Mouse (Mus musculus): ENCODE measurements around the gene Tarbp2. TPM values are rescaled to one million over a fixed set of nuclear protein-coding genes. Genes with fewer than 3 reads are reported as not detected.

Tarbp2 gene
- polyA plus RNA-seq, 1 experiment from 2014 or later: 97.9 TPM

DNA sequence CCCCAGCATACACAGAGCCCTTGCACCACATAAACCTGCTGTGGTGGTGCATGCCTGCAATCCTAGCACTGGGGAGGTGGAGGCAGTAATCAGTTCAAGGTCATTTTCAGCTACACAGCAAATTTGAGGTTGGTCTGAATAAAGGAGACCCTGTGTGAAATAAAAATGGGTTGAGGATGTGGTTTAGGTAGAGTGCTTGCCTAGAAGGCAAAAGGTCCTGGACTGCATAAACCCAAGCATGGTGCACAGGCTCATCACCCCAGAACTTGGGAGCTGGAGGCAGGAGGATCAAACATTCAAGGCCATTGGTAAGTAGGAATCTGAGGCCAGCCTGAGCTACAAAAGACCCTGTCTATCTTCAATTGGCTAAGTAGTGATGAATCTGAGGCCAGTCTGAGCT is 10.4 kb upstream of the Tarbp2 start:
- no peak overlapping the region for H3K27ac ChIP-seq
- H3K4me1 ChIP-seq: peaks cover 35% of the 10 kb centered on the region
- no peak overlapping the region for H3K9ac ChIP-seq
- H3K4me2 ChIP-seq (replicated peaks): no peak overlapping the region
- no peaks in the 10 kb centered on the region for H3K9me3 ChIP-seq
- H3K4me3 ChIP-seq: no peak overlapping the region
- no peaks in the 10 kb centered on the region for H3K27me3 ChIP-seq (replicated peaks)
- H3K36me3 ChIP-seq: peaks cover 33% of the 10 kb centered on the region
- no peak for ATAC-seq (ENCODE audit: low FRiP score, low read depth)

DNA sequence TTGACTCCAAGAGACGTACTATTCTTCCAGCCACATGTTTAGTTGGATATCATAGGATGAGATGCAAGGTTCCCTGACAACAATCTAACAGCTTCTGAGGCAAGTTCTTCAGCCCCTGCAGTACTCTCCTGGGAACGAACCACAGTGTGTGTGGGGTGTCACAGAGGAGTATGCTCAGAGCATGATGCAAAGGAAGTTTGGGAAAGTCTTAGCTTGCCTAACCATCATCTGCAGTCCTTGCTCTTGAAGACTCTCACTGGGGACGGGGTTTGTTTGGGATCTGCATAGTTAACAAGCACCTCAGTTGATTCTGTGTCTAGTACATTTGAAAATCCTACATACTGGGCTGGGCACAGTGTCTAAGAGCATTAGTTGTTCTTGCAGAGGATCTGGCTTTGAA is 9.7 kb upstream of the Tarbp2 start:
- H3K9me3 ChIP-seq: no peaks in the 10 kb centered on the region
- peaks cover 25% of the 10 kb centered on the region for H3K36me3 ChIP-seq
- no peaks in the 10 kb centered on the region for H3K27me3 ChIP-seq (replicated peaks)
- WGBS: 89% methylated on average over 3 of the region's 3 CpGs
- no peak for ATAC-seq (ENCODE audit: low FRiP score, low read depth)
- no peak overlapping the region for H3K9ac ChIP-seq
- H3K27ac ChIP-seq: no peak overlapping the region
- peaks cover 42% of the 10 kb centered on the region for H3K4me1 ChIP-seq
- H3K4me3 ChIP-seq: no peak overlapping the region
- H3K4me2 ChIP-seq (replicated peaks): no peak overlapping the region

DNA sequence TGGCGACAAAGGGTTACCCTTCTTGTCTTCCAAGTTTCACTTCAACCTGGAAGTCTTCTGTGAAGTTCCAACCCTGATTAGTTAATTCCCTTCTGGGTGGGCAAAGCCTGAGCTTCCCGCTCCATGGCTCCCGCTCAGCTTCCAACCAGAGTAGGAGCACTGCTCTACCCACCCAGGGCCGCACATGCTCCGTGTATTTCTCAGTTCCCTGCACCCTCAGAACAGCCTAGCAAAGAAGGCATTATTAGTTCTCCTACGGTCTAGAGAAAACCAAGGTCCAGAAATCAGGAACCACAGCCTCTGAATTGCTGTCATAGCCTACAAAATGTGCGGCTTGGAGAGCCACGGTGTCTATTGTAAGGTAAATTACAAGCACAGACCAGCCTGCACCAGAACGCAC is 7.9 kb upstream of the Tarbp2 start:
- H3K27ac ChIP-seq: peak overlapping the region; percentile 75
- peak overlapping the region; percentile 59 for H3K4me3 ChIP-seq
- peaks cover 9% of the 10 kb centered on the region for H3K36me3 ChIP-seq
- peak overlapping the region; percentile 66 for H3K9ac ChIP-seq
- peak; percentile 66 for ATAC-seq (ENCODE audit: low FRiP score, low read depth)
- 9% methylated on average over 9 of the region's 9 CpGs for WGBS
- no peaks in the 10 kb centered on the region for H3K27me3 ChIP-seq (replicated peaks)
- peaks cover 46% of the 10 kb centered on the region for H3K4me1 ChIP-seq
- H3K9me3 ChIP-seq: no peaks in the 10 kb centered on the region
- peak overlapping the region; percentile 83 for H3K4me2 ChIP-seq (replicated peaks)

DNA sequence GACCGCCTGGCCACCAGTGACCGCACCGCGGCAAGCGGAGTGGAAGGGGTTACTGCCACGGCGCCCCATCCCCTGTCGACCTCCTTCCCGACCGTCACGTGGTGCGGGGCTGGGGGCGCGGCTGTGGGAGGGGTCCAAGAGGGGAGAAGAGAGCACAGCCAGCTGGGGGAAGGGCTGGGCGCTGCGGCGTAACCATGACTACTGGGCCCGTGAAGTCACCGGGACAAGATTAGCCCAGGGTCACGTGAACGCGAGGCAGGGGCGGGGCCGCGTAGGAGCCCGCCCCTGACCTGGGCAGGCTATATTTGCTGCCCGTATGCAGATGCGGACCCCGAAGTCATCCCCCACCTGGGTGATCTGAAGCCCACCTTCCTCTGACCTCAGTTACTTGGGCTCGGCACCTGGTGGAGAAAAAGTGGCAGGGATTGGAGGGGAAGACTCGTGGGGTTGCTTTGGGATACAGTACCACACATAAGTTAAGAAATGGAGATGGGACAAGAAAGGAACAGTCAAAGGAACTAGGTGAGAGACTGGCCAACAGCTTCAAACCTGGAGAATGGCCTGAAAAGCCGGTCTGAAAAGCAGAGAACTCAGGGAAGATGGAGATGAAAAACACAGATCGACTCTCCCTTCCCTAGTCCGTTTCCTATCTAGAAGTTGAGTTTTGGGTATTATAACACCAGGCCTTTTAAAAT is 7.3 kb upstream of the Tarbp2 start:
- WGBS: 4% methylated on average over 34 of the region's 34 CpGs
- H3K4me1 ChIP-seq: peaks cover 52% of the 10 kb centered on the region

DNA sequence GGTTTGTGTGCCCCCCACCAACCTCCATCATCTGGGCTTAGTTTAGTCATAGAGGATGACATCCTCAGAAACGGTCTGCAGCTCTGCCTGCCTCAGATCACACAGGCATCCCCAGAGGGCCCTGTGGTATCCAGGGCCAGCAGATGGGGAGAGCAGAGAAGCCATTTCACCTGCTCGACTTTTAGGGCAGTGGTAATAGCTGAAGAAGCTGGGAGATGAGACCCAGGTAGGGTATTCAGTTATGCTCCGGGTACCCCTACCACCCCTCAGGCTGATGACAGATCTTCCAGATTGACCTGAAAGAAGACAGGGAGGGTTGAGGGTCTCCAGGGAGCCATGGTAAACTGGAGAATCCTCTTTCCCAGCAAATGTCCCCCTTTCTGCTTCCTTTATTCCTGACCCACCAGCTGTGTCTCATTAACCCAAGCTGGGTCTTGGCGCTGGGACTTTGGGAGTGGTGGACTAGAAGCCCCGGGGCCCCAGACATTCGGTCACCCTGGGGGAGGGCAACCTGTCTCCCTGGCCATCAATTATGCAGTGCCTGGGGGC is 6.6 kb upstream of the Tarbp2 start:
- H3K9me3 ChIP-seq: no peaks in the 10 kb centered on the region
- H3K4me1 ChIP-seq: peaks cover 59% of the 10 kb centered on the region
- H3K9ac ChIP-seq: peak overlapping the region; percentile 53
- H3K27ac ChIP-seq: peak overlapping the region; percentile 75
- no peaks in the 10 kb centered on the region for H3K27me3 ChIP-seq (replicated peaks)
- H3K4me2 ChIP-seq (replicated peaks): peak overlapping the region; percentile 83
- ATAC-seq (ENCODE audit: low FRiP score, low read depth): peak; percentile 37
- 8% methylated on average over 6 of the region's 6 CpGs for WGBS
- H3K36me3 ChIP-seq: no peaks in the 10 kb centered on the region
- H3K4me3 ChIP-seq: no peak overlapping the region

More for the DNA sequence above, 7.3 kb upstream of the Tarbp2 start:
- H3K27me3 ChIP-seq (replicated peaks): no peaks in the 10 kb centered on the region
- no peaks in the 10 kb centered on the region for H3K9me3 ChIP-seq
- peak overlapping the region; percentile 83 for H3K4me2 ChIP-seq (replicated peaks)
- H3K9ac ChIP-seq: peak overlapping the region; percentile 66
- ATAC-seq (ENCODE audit: low FRiP score, low read depth): peak; percentile 95
- peak overlapping the region; percentile 59 for H3K4me3 ChIP-seq
- H3K36me3 ChIP-seq: peaks cover 3% of the 10 kb centered on the region; the same call in 1 of the 2 replicates
- H3K27ac ChIP-seq: peak overlapping the region; percentile 75

- Histone ChIP-seq H3K27ac (peak overlapping the region; percentile 75), H3K27me3 (replicated peaks) (no peaks in the 10 kb centered on the region), H3K36me3 (no peaks in the 10 kb centered on the region), H3K4me2 (replicated peaks) (peak overlapping the region; percentile 83), H3K4me1 (peaks cover 60% of the 10 kb centered on the region), H3K9me3 (no peaks in the 10 kb centered on the region), H3K9ac (peak overlapping the region; percentile 53), H3K4me3 (no peak overlapping the region)
- WGBS: 25% methylated on average over 5 of the region's 5 CpGs
- ATAC-seq (ENCODE audit: low FRiP score, low read depth): no peak
Observed at GRCm38 (mm10) chr15:102512010-102512409, 6.0 kb upstream of the Tarbp2 start.

DNA sequence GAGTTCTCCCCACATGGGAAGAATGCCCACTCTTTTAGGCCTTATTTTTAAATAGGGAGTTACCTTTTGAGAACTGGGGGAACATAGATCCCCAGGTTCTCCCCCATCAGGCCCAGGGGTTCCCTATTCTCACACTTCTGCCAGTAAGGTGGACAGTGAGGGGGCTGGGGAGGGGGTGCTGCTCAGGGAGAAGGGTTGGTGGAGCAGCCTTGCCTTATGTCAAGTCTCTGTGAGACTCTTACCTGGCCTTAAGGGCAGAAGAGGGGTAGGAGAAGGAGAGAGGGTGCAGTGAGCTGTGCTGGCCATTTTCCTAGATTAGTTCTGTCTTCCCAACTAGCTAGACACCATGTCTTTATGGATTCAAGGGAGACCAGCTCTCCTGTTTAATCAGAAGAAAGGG is 5.5 kb upstream of the Tarbp2 start:
- Histone ChIP-seq H3K27me3 (replicated peaks) (no peaks in the 10 kb centered on the region), H3K9ac (peak overlapping the region; percentile 53; the same call in 1 of the 2 replicates), H3K4me3 (no peak overlapping the region), H3K36me3 (no peaks in the 10 kb centered on the region), H3K4me2 (replicated peaks) (peak overlapping the region; percentile 83), H3K27ac (peak overlapping the region; percentile 75), H3K4me1 (peaks cover 60% of the 10 kb centered on the region), H3K9me3 (no peaks in the 10 kb centered on the region)
- no peak for ATAC-seq (ENCODE audit: low FRiP score, low read depth)

DNA sequence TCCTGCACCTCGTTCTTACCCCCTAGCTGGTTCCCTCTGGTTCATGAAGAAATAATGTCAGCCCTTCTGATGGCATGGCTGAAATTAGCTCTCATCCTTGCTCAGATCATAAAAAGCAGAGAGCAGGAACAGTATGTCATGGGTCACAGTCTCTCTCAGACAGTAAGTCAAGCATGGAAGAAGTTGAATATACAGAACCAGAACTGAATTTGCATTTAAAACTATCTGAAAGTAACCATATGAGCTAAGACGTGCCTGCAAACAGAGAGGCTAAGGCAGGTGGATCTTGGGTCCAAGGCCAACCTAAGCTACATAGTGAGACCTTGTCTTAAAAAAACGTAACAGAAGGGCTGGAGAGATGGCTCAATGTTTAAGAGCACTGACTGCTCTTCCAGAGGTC is 5.0 kb upstream of the Tarbp2 start:
- H3K4me1 ChIP-seq: peaks cover 60% of the 10 kb centered on the region
- peak overlapping the region; percentile 83; the same call in 1 of the 2 replicates for H3K4me2 ChIP-seq (replicated peaks)
- H3K27me3 ChIP-seq (replicated peaks): no peaks in the 10 kb centered on the region
- 82% methylated on average over 3 of the region's 3 CpGs for WGBS
- peak overlapping the region; percentile 0; the same call in 1 of the 2 replicates for H3K9ac ChIP-seq
- ATAC-seq (ENCODE audit: low FRiP score, low read depth): no peak
- H3K9me3 ChIP-seq: no peaks in the 10 kb centered on the region
- no peaks in the 10 kb centered on the region for H3K36me3 ChIP-seq
- no peak overlapping the region for H3K4me3 ChIP-seq
- H3K27ac ChIP-seq: no peak overlapping the region

DNA sequence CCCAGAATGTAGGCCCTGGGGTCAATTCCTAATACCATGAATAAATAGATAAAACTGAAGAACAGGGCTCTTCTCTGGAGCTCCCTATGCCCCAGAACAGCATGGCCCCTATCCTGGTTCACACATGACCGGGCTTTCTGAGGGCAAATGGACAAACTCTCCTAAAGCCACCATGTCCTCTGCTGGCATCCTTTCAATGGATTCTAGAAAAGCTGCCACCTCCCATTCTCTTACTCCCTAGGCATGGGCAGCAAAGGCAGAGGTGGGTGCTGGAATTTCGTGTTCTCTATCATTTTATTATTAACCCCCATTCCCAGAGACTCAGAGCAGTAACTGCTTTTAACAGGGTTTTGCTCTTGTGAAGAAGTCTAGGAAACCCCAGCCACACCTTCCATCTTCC is 2.7 kb upstream of the Tarbp2 start:
- 94% methylated on average over 2 of the region's 2 CpGs for WGBS
- H3K27ac ChIP-seq: no peak overlapping the region
- no peaks in the 10 kb centered on the region for H3K27me3 ChIP-seq (replicated peaks)
- no peaks in the 10 kb centered on the region for H3K9me3 ChIP-seq
- no peak overlapping the region for H3K9ac ChIP-seq
- H3K36me3 ChIP-seq: no peaks in the 10 kb centered on the region
- no peak for ATAC-seq (ENCODE audit: low FRiP score, low read depth)
- peak overlapping the region; percentile 85 for H3K4me2 ChIP-seq (replicated peaks)
- H3K4me3 ChIP-seq: no peak overlapping the region
- peaks cover 60% of the 10 kb centered on the region for H3K4me1 ChIP-seq

GRCm38 (mm10) chr15:102515791-102516190 is 2.2 kb upstream of the Tarbp2 start:
- Histone ChIP-seq H3K4me2 (replicated peaks) (peak overlapping the region; percentile 85), H3K36me3 (peaks cover 4% of the 10 kb centered on the region; the same call in 1 of the 2 replicates), H3K27me3 (replicated peaks) (no peaks in the 10 kb centered on the region), H3K9ac (peak overlapping the region; percentile 75), H3K4me3 (peak overlapping the region; percentile 66), H3K27ac (0 out of 2 replicates have a peak overlapping the region, but pooled peaks have one; percentile 78), H3K4me1 (peaks cover 55% of the 10 kb centered on the region), H3K9me3 (no peaks in the 10 kb centered on the region)
- 51% methylated on average over 4 of the region's 4 CpGs for WGBS
- no peak for ATAC-seq (ENCODE audit: low FRiP score, low read depth)

DNA sequence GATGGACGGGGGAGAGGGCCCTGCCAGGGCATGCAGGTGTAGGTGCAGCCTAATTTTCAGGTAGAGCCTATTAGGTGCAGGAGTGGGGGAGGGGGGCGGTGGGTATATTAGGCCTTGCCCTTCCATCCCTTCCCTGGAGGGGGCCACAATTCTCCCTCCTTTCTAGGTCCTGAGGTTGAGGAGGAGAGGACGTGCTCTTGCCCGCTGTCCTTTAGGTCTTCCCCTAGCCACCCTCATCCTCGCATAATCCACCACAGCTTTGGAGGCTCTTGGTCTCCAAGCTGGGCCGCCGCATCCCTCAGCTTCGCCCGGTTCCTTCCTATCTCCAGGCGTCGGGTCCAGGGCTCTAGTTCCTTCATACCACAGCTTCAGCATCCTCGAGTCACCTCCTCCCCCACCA is 1.7 kb upstream of the Tarbp2 start:
- peak overlapping the region; percentile 85 for H3K4me2 ChIP-seq (replicated peaks)
- 2% methylated on average over 12 of the region's 12 CpGs for WGBS
- no peaks in the 10 kb centered on the region for H3K27me3 ChIP-seq (replicated peaks)
- no peak for ATAC-seq (ENCODE audit: low FRiP score, low read depth)
- H3K4me3 ChIP-seq: peak overlapping the region; percentile 66
- H3K36me3 ChIP-seq: peaks cover 8% of the 10 kb centered on the region; the same call in 1 of the 2 replicates
- peak overlapping the region; percentile 78 for H3K27ac ChIP-seq
- peaks cover 50% of the 10 kb centered on the region for H3K4me1 ChIP-seq
- H3K9ac ChIP-seq: peak overlapping the region; percentile 75
- H3K9me3 ChIP-seq: no peaks in the 10 kb centered on the region

- WGBS: under 1% methylated on average over 43 of the region's 43 CpGs
- peak; percentile 27 for ATAC-seq (ENCODE audit: low FRiP score, low read depth)
- peak within 1 kb of the TSS; percentile 78 for H3K27ac ChIP-seq
- no peaks in the 10 kb centered on the region for H3K9me3 ChIP-seq
- peaks cover 45% of the 10 kb centered on the region for H3K4me1 ChIP-seq
- H3K4me3 ChIP-seq: peak within 1 kb of the TSS; percentile 66
- peaks cover 13% of the 10 kb centered on the region for H3K36me3 ChIP-seq
- peak within 1 kb of the TSS; percentile 85 for H3K4me2 ChIP-seq (replicated peaks)
- H3K9ac ChIP-seq: peak within 1 kb of the TSS; percentile 75
- H3K27me3 ChIP-seq (replicated peaks): no peaks in the 10 kb centered on the region
Observed at GRCm38 (mm10) chr15:102516728-102517404, 1.1 kb upstream of the Tarbp2 start, which contains the start of gene Map3k12. Gene Map3k12, minus strand, starts transcription at chr15:102517064.

Data from neural tube, embryonic 12.5 days (tissue).